Mouse (Mus musculus) midbrain, embryonic 10.5 days (tissue): ENCODE measurements around the gene Dlec1. TPM values are rescaled to one million over a fixed set of nuclear protein-coding genes. Genes with fewer than 3 reads are reported as not detected.

Source experiments
- DNase-seq: peaks from one replicate; pipeline ENCODE4 v3.0.0-alpha.2; 2017; ENCODE audit warnings: low spot score
- H3K27ac ChIP-seq: fragments of 300-500 bp; sonication (generic); replicated peaks from 2 replicates; pipeline ENCODE4 v1.5.1; 2016; ENCODE audit warnings: mild to moderate bottlenecking
- H3K27me3 ChIP-seq: fragments of 300-500 bp; sonication (generic); 2 replicates; pipeline ENCODE4 v1.6.1; 2016; ENCODE audit warnings: low read depth, mild to moderate bottlenecking; ENCODE audit not compliant: poor library complexity, severe bottlenecking
- H3K36me3 ChIP-seq: fragments of 300-500 bp; sonication (generic); 2 replicates; pipeline ENCODE4 v1.6.1; 2016; ENCODE audit warnings: mild to moderate bottlenecking, moderate library complexity
- H3K4me1 ChIP-seq: fragments of 300-500 bp; sonication (generic); 2 replicates; pipeline ENCODE4 v1.6.1; 2016
- H3K4me3 ChIP-seq: fragments of 300-500 bp; sonication (generic); 2 replicates; pipeline ENCODE4 v1.5.1; 2016; ENCODE audit warnings: mild to moderate bottlenecking, moderate library complexity
- H3K9me3 ChIP-seq: fragments of 300-500 bp; sonication (generic); replicated peaks from 2 replicates; pipeline ENCODE4 v1.6.1; 2016; ENCODE audit warnings: mild to moderate bottlenecking
- WGBS: fragments of 180-500 bp; shearing (Covaris S2); methylation state at CpG from one replicate; pipeline ENCODE4 v1.1.7; 2016; 5-methylcytosine and 5-hydroxymethylcytosine counted together
- polyA plus RNA-seq: library from polyadenylated mRNA; unstranded; fragments of >200 nt; fragmentation: Nextera tagmentation; extraction: Ambion mirVana; gene quantifications from 2 replicates; pipeline ENCODE4 v1.2.1, GENCODE M21; 2016

The Dlec1 gene
- polyA plus RNA-seq, result 0.58 and 0.82 TPM in 2 replicates

DNA sequence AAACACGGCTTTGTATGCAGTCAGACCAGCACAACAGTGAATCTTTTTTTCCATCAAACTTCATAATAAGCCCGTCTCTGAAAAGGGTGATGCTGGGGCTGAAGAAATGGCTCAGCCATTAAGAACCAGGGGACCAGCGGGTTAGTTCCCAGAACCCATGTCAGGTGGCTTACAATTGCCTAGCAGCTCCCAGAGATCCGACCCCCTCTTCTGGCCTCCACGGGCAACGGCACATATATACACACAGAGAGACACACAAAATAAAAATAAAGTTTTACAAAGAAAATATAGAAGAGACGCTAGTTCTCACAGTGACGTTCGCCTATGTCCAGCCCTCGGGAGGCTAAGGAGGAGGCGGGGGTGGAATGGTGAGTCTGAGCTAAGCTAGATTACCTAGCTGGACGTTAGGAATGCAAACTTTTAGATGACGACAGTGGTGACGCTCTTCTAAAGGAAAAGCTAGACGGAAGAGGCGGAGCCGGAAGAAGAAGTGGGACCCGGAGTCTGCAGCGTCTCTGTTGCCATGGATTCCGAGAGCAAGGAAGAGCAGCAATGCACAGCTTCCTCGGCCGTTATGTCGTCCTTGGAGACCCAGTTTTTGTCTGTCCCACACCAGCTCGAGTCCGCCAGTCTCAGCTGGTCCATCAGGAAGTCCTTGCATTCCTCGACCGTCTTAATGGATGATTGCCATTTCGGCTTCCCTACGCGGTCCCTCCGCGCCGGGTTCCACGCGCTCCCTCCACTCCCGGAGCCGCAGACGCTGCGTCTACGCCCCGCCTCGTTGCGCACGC lies at the start of gene Dlec1:
TSS of gene Dlec1 (plus strand) at position 487 of the 791 bp plus-strand sequence.
- Histone ChIP-seq H3K9me3 (no peaks in the 10 kb centered on the region), H3K36me3 (no peaks in the 10 kb centered on the region), H3K27me3 (peaks cover 15% of the 10 kb centered on the region), H3K27ac (peak within 1 kb of the TSS; percentile 67), H3K4me1 (peaks cover 34% of the 10 kb centered on the region), H3K4me3 (peak within 1 kb of the TSS; percentile 72)
- DNase-seq, result peak; percentile 84
- 4% methylated on average over 44 of the region's 44 CpGs for WGBS

DNA sequence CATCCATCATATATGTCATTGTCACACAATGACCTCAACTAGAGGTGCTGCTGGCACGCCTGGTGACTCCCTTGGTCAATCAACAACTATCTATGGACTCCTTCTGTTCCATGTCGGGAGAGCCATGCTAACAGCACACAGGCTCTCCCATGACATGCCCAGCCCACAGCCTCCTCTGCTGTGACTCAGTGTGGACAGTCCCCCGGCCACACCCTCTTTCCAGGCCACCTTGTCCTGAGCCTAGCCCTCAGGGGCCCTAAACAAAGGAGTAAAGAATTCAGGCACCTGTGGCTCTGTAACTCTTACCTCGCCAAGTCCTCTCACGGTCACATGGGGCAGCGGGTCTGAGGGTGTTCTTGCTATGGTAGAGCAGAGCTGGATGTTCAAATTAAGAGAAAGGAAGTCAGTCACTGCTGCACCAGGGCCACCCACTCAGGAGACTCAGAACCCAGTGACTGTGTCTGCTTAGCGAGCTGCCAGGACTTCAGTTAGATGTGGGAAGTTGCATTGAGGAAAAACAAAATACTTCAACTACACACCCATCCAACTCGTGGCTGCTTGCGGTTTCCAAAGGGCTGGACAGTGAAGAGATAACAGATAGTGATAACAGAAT lies 48.2 kb upstream of the Dlec1 start:
- Histone ChIP-seq H3K4me1 (peaks cover 21% of the 10 kb centered on the region), H3K9me3 (no peaks in the 10 kb centered on the region), H3K36me3 (no peaks in the 10 kb centered on the region), H3K27me3 (peaks cover 49% of the 10 kb centered on the region), H3K27ac (no peak overlapping the region), H3K4me3 (no peak overlapping the region)
- 84% methylated on average over 9 of the region's 9 CpGs for WGBS
- no peak for DNase-seq

DNA sequence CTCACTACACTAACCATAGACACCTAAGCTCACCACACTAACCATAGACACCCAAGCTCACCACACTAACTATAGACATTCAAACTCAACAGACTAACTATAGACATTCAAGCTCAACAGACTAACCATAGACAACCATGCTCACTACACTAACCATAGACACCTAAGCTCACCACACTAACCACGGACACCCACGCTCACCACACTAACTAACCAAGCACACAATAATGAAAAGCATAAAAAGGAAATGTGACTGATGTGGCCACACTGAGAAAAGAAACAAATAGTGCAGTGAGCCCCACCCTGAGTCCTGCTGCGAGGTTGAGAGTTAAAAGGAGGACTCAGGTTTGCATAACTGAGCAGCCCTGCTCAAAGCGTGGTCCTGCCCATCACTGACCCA lies 46.9 kb upstream of the Dlec1 start:
- DNase-seq, result no peak
- Histone ChIP-seq H3K27me3 (peaks cover 49% of the 10 kb centered on the region), H3K36me3 (no peaks in the 10 kb centered on the region), H3K4me1 (peaks cover 21% of the 10 kb centered on the region), H3K9me3 (no peaks in the 10 kb centered on the region), H3K4me3 (no peak overlapping the region), H3K27ac (no peak overlapping the region)
- 89% methylated on average over 4 of the region's 4 CpGs for WGBS

DNA sequence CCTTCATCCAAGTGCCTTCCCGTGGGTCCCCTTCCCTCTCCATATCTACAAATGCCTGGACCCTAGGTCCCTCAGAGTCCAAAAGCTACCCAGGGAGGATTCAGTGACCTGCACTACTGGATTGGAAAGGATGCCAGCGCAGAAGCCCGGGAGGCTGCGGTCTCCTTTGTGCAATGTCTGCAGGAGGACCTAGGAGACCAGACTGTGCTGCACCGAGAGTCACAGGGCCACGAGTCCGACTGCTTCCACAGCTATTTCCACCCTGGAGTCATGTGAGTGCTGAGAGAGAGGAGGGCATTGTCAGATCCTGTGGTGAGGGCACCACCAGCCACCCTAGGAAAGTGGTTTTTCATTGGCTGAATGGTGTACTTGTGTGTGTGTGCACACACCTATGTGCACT lies 44.0 kb upstream of the Dlec1 start:
- Histone ChIP-seq H3K4me1 (peaks cover 10% of the 10 kb centered on the region), H3K9me3 (no peaks in the 10 kb centered on the region), H3K36me3 (no peaks in the 10 kb centered on the region), H3K27me3 (peaks cover 32% of the 10 kb centered on the region), H3K27ac (no peak overlapping the region), H3K4me3 (no peak overlapping the region)
- 87% methylated on average over 7 of the region's 7 CpGs for WGBS
- no peak for DNase-seq

DNA sequence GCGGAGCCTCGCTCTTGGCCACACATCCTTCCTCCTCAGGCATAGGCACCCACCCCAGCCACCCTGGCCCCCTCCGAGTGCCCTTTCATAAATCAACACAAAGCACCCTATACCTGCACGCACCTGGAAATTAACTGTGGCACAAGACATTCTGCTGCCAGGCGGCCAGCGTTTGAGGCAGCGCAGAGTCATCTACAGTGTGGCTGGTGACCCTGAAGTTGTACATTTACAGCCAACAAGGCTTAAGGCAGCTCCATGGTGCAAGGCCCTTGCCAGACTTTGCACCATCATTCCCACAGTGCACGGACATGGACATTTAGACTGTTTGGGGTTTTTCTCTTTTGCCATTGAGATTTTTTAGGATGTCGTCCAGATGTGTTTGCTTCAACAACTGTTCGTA lies 41.6 kb upstream of the Dlec1 start:
- H3K27ac ChIP-seq, result no peak overlapping the region
- peaks cover 13% of the 10 kb centered on the region; the same call in 1 of the 2 replicates for H3K27me3 ChIP-seq
- peaks cover 20% of the 10 kb centered on the region for H3K4me1 ChIP-seq
- no peak overlapping the region for H3K4me3 ChIP-seq
- 92% methylated on average over 10 of the region's 10 CpGs for WGBS
- no peaks in the 10 kb centered on the region for H3K36me3 ChIP-seq
- H3K9me3 ChIP-seq, result no peaks in the 10 kb centered on the region
- no peak for DNase-seq

DNA sequence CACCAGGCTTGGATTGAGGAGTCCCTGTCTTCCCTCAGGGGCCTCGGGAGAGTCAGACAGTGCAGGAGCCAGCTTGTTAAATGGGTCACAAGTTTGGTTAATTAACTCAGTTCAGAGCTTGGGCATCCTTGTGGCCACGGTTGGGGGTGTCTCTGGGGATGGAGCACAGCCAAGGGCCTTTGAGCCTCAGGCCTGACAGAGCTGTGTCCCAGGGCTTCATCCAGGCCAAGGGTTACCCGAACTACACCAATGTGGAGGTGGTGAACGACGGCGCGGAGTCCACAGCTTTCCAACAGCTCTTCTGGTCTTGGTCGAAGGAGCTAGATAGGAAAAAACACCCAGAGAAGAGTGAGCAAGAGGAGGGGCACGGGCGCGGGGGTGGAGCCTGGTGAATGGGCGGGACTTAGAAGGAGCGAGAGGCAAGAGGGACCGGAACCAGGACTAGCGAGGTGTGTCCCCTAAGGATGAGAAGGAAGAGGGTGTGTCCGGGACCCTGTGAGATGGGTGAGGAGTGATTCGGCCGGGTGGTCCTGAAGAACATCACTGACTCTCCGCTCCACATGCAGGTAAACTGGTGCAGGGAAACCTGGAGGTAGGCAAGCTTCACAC lies 39.1 kb upstream of the Dlec1 start:
- DNase-seq, result no peak
- Histone ChIP-seq H3K27me3 (peaks cover 5% of the 10 kb centered on the region; the same call in 1 of the 2 replicates), H3K36me3 (no peaks in the 10 kb centered on the region), H3K4me3 (no peak overlapping the region), H3K4me1 (peaks cover 24% of the 10 kb centered on the region), H3K9me3 (no peaks in the 10 kb centered on the region), H3K27ac (no peak overlapping the region; the same call in 1 of the 2 replicates)
- 31% methylated on average over 19 of the region's 19 CpGs for WGBS

DNA sequence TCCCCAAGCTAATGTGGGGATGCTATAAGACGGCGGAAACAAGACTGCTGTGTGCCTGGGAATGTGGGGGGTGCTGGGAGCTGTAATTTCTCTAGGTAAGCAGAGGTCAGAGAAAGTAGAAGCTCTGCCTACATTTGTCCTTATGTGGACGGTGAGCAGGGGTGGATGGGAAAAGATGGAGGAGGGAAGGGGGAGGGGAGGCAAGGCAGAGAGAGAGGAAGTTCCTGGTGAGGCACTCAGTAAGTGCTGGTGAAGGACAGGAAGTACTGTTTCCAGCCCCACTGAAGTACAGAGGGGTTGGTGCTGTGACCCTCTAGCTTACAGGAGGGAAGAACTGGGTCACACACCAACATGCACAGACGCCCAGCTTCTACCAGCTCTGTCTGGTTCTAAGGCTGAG lies 38.0 kb upstream of the Dlec1 start:
- Histone ChIP-seq H3K4me1 (peaks cover 24% of the 10 kb centered on the region), H3K36me3 (no peaks in the 10 kb centered on the region), H3K27me3 (peaks cover 5% of the 10 kb centered on the region; the same call in 1 of the 2 replicates), H3K4me3 (no peak overlapping the region), H3K9me3 (no peaks in the 10 kb centered on the region), H3K27ac (0 out of 2 replicates have a peak overlapping the region, but pooled peaks have one; percentile 9)
- WGBS, result 70% methylated on average over 4 of the region's 4 CpGs
- no peak for DNase-seq

DNA sequence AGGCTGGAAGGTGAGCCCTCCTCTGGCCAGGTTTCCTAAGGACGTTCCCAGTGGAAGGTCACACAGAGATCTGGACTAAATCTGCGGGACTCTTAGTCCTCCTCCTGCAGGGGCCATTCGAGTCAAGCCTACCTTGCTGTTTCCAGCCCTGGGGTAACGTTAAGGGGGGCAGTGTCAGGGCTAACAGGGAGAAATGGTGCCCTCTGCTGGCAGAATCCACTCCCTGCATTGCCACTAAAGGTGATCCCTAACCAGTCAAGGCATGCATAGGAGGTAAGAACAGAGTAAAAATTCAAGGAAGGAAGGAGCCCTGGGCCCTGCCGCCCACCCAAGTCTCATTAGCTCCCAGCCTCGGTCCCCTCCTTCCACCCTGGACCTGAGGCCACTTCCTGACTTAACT lies 34.7 kb upstream of the Dlec1 start:
- Histone ChIP-seq H3K36me3 (peaks cover 16% of the 10 kb centered on the region; the same call in 1 of the 2 replicates), H3K9me3 (no peaks in the 10 kb centered on the region), H3K27ac (no peak overlapping the region), H3K27me3 (no peaks in the 10 kb centered on the region), H3K4me3 (no peak overlapping the region), H3K4me1 (peaks cover 24% of the 10 kb centered on the region)
- 7% methylated on average over 6 of the region's 6 CpGs for WGBS
- DNase-seq, result peak; percentile 74

DNA sequence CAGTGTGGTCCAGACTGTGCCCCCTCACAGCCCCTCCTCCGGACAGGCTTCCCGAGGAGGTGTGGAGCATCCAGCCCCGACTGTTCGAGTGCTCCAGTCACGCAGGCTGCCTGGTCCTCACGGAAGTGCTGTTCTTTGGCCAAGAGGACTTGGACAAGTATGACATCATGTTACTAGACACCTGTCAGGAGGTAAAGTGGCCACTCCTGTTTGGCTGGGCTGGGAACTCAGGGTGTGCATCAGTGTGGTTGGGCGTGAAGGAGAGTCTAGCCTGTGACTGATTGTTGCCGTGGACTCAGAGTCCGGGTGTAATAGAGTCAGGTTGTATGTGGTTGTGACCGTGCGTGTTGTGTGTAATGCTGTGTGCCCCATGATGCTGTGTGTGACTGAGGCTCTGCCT lies 34.0 kb upstream of the Dlec1 start:
- no peak for DNase-seq
- Histone ChIP-seq H3K4me3 (no peak overlapping the region), H3K36me3 (peaks cover 22% of the 10 kb centered on the region), H3K27me3 (no peaks in the 10 kb centered on the region), H3K27ac (no peak overlapping the region), H3K4me1 (peaks cover 18% of the 10 kb centered on the region), H3K9me3 (no peaks in the 10 kb centered on the region)
- WGBS, result 91% methylated on average over 11 of the region's 11 CpGs

DNA sequence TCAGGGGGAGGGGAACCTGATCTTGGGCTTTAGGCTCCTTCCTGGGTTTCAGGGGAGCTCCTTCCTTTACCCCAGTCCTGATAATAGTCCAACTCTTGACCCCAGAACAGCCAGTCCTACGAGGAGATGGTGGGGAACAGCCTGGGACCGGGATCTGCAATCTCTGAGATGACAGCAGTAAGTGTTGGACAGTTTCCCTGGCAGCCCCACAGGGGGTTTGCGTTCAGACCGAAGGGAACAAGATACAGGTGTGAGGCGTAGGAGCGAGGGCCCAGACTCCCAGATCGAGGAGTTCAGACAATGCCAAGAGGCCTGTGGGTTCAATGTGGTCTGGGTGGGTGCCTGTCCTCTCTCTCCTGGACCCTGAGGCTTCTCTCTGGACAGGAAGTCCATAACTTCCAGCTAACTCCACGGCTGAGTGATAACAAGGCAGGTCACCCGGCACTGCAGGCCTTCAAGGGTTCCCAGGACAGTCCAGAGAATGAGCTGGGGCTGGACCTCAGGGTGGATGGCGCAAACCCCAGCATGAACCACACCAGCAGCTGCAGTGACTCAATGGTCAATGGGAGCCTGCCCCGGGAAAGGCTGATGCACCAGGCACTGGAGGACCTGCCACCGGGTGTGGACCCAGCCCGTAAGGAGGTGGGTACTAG lies 32.0 kb upstream of the Dlec1 start:
- no peak overlapping the region for H3K4me3 ChIP-seq
- 82% methylated on average over 13 of the region's 13 CpGs for WGBS
- 0 out of 2 replicates have a peak overlapping the region, but pooled peaks have one; percentile 9 for H3K27ac ChIP-seq
- no peaks in the 10 kb centered on the region for H3K27me3 ChIP-seq
- H3K4me1 ChIP-seq, result 0 out of 2 replicates have a peak, but pooled peaks cover 4% of the 10 kb centered on the region
- H3K36me3 ChIP-seq, result peaks cover 42% of the 10 kb centered on the region
- no peak for DNase-seq
- no peaks in the 10 kb centered on the region for H3K9me3 ChIP-seq

DNA sequence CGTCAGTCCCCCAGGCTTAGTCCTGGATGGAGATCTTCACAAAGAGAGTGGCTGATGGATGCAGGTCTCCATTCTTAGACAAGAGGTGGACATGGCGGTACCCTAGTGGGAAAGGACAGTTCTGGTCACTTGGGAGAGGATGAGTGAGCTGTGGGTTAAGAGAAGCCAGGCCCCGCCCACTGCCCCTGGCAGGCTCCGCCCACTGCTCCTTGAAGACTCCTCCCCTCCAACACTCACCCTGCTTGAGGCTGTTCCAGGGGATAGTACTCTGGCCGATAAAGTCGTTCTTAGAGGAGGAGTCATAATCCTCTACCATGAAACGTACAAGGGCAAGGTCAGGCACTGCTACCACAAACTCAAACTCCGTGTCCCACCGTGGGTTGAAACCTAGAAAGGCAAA lies 30.5 kb upstream of the Dlec1 start:
- no peak for DNase-seq
- Histone ChIP-seq H3K9me3 (no peaks in the 10 kb centered on the region), H3K27me3 (no peaks in the 10 kb centered on the region), H3K4me3 (no peak overlapping the region), H3K36me3 (peaks cover 54% of the 10 kb centered on the region), H3K4me1 (0 out of 2 replicates have a peak, but pooled peaks cover 4% of the 10 kb centered on the region), H3K27ac (no peak overlapping the region)
- 82% methylated on average over 9 of the region's 9 CpGs for WGBS

DNA sequence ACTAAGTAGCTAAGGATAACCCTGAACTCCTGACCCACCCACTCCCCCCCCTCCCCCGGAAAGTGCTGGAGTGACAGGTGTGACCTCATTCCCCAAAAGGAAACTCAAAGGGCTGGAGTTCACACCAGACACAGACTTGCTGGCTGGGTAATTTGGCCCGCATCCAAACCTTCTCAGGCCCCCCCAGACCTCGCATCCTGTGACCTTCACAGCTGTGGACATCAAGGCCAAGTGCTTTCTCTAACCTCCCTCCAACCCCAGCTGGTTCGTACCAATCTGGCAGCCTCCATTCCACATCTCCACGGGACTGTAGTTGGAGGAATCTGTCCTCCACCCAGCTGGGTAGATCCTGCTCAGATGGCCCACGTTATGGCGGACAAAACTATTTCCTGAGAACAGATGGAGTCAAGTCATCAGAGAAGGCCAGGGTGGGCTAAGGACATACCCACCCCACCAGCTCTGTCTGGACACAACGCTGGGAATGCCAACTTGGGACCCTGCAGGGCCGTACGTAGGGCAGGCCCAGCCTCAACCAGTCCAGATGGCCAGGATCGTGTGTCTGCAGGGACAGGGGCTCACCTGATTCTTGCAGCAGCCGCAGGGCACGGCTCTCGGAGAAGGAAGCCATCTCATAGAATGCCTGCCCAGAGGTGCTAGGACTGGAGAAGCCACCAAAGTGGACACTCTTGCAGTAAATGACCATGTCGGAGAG lies 28.9 kb upstream of the Dlec1 start:
- Histone ChIP-seq H3K4me1 (no peaks in the 10 kb centered on the region), H3K27ac (no peak overlapping the region; the same call in 1 of the 2 replicates), H3K9me3 (no peaks in the 10 kb centered on the region), H3K36me3 (peaks cover 62% of the 10 kb centered on the region), H3K4me3 (no peak overlapping the region), H3K27me3 (no peaks in the 10 kb centered on the region)
- no peak for DNase-seq
- WGBS, result 91% methylated on average over 15 of the region's 15 CpGs
